Mouse (Mus musculus) lung, adult 2 months (tissue): ENCODE measurements around the gene Ccr3.

ENCODE experiments used
- CTCF ChIP-seq: fragments of 200-500 bp; IDR thresholded peaks from 2 replicates; pipeline ENCODE4 v1.5.1; 2011; ENCODE audit warnings: mild to moderate bottlenecking, low read length, control low read depth; ENCODE audit not compliant: insufficient read depth
- POLR2A ChIP-seq: fragments of 200-500 bp; IDR thresholded peaks from 2 replicates; pipeline ENCODE4 v1.6.1; 2011; ENCODE audit warnings: low read depth, mild to moderate bottlenecking, control low read depth, low read length, borderline replicate concordance; ENCODE audit errors: extremely low read depth

DNA sequence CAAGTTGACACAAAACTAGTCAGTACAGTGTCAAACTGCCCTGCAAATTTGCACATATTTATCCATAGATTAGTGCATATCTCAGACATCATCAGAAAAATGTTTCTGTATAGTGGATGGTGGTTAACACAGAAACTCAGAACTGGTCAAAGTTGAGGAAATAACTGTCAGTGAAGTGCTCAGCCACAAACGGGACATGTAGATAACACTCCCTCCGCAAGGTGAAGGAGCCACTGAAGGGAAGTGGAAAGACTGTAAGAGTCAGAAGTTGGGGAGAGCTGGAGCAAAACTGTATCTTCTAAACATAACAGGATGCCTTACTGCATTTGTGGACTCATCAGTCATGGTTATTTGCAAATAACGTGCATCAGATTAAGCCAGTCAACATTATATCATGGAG is 24.1 kb upstream of the Ccr3 start:
- TF ChIP-seq POLR2A, result no peak
- TF ChIP-seq CTCF, result no peak
